Mouse (Mus musculus) megakaryocyte, embryonic 14.5 days (primary cell): ENCODE data around the gene Alas2. TPM values are rescaled to one million over a fixed set of nuclear protein-coding genes. Genes with fewer than 3 reads are reported as not detected.

Experiments
- H3K27me3 ChIP-seq: replicated peaks from 2 replicates; pipeline ENCODE3; 2012; ENCODE audit warnings: inconsistent platforms
- H3K36me3 ChIP-seq: replicated peaks from 2 replicates; pipeline ENCODE3; 2012; ENCODE audit warnings: low read length, inconsistent platforms, mixed read lengths
- H3K4me1 ChIP-seq: 2 replicates; pipeline ENCODE4 v1.6.1; 2012; ENCODE audit warnings: inconsistent platforms
- H3K4me3 ChIP-seq: replicated peaks from 2 replicates; pipeline ENCODE3; 2012; ENCODE audit warnings: moderate library complexity, mild to moderate bottlenecking, inconsistent platforms
- H3K9me3 ChIP-seq: 2 replicates; pipeline ENCODE4 v1.6.1; 2012; ENCODE audit warnings: inconsistent platforms
- FLI1 ChIP-seq: IDR thresholded peaks from 2 replicates; pipeline ENCODE4 v1.6.1; 2012; ENCODE audit warnings: low read length, inconsistent platforms, mixed read lengths
- GATA1 ChIP-seq: IDR thresholded peaks from 3 replicates; pipeline ENCODE4 v1.6.1; 2012; ENCODE audit warnings: mixed read lengths, low read length, inconsistent platforms, borderline replicate concordance
- polyA plus RNA-seq: library from polyadenylated mRNA; stranded (reverse); fragments of >175 nt; gene quantifications from 2 replicates; pipeline ENCODE4 v1.2.3, GENCODE M21; 2012; ENCODE audit warnings: low replicate concordance; ENCODE audit not compliant: insufficient read depth

Alas2 gene
- polyA plus RNA-seq, 1 experiment: not detected

DNA sequence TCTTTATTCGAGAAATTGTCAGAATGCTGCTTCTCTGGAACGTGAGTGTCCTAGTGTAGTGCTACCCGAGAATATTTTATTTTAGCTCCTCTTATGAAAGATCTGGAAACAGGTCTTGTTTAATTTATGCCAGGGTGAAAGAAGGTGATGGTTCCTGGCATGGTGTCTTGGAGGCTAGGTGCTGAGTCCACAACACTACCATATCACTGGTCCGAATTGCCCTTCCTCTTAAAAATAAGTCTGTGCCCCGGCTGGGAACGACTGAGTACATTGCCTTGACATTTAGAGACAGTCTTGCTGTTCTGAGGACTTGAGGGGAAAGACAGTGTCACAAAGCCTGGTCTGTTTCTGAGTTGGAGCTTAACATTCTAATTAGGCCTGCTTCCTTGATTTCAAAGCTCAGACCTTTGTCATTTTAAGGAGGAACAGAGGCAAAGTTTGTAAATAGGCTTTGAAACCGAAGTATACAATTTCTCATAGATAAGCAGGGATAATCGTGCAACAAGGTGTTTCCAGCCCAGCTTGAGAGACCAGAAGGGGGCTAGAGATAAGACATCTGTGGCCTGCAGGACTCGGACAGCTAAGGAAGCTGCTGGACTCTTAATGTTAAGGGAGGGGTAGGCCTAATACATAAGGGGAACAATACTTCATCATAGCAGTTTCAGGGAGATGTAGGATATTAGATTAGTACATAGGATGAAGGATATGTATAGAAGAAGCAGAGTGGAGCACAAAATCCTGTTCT, 48.0 kb downstream of the Alas2 start:
- no peak for TF ChIP-seq FLI1
- TF ChIP-seq GATA1: no peak
- Histone ChIP-seq H3K27me3 (peaks cover 14% of the 10 kb centered on the region), H3K9me3 (no peaks in the 10 kb centered on the region), H3K4me1 (no peaks in the 10 kb centered on the region; the same call in 1 of the 2 replicates), H3K4me3 (no peak overlapping the region), H3K36me3 (no peaks in the 10 kb centered on the region)

DNA sequence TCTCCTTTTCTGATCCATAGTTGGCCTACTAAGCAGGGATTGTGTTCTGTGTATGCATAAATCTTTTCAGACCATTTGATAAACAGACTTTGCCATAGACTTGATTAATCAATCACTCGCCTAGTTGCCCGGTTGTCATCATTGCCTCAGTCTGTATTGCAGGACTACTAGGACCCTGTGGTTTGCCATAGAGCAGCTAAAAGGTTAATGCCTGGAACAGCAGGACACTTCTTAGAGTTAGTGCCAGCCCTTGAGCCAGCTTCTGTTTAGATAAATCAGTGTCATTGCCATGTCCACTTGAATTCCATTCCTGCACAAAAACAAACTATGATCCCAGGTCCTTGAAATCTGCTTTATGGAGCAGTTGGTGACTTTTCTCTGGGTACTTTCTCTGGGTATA, 51.7 kb downstream of the Alas2 start:
- H3K36me3 ChIP-seq: no peaks in the 10 kb centered on the region
- no peaks in the 10 kb centered on the region for H3K9me3 ChIP-seq
- TF ChIP-seq FLI1 (no peak), GATA1 (no peak)
- peaks cover 9% of the 10 kb centered on the region for H3K27me3 ChIP-seq
- no peak overlapping the region for H3K4me3 ChIP-seq
- H3K4me1 ChIP-seq: no peaks in the 10 kb centered on the region; the same call in 1 of the 2 replicates

Other genes with a start within 250 kb of the Alas2 start
- 0.89 TPM in 1 of 2 replicates, not detected in the other for gene Tmem29, start 88.2 kb upstream of the Alas2 start, polyA plus RNA-seq
- gene Pfkfb1, start 40.9 kb downstream of the Alas2 start, polyA plus RNA-seq: 0.22 TPM in 1 of 2 replicates, not detected in the other
- gene Apex2, start 42.5 kb downstream of the Alas2 start, polyA plus RNA-seq: 1.2 and 2.2 TPM in 2 replicates
- not detected in 2 replicates for gene Tro, start 110.2 kb downstream of the Alas2 start, polyA plus RNA-seq